Mouse (Mus musculus) hematopoietic stem cell, adult 5-6 weeks (primary cell): ENCODE data around the gene Unc5c. TPM values are rescaled to one million over a fixed set of nuclear protein-coding genes. Genes with fewer than 3 reads are reported as not detected.

Source experiments
- ATAC-seq, 2 experiments: fragments of 125-278 bp in 1 of 2; replicated peaks in 1 of 2; 2 replicates each; pipeline ENCODE4 v1.8.0; 2016 to 2017; ENCODE audit warnings: inconsistent platforms in 2 of 2, mild to moderate bottlenecking in 2 of 2, moderate number of reproducible peaks in 2 of 2, low read depth in 1 of 2, moderate TSS enrichment in 1 of 2; ENCODE audit not compliant: low FRiP score in 2 of 2, poor library complexity in 2 of 2, severe bottlenecking in 2 of 2, insufficient read depth in 1 of 2, low TSS enrichment in 1 of 2
- total RNA-seq: library from RNA; stranded (forward); fragments of 172-1452, 232-1000 nt; gene quantifications from 2 replicates; pipeline ENCODE4 v1.2.3, GENCODE M21; 2017

The Unc5c gene
- total RNA-seq, 1 experiment from 2014 or later: not detected

GRCm38 (mm10) chr3:141637900-141638299 is 172.9 kb downstream of the Unc5c start:
- no peak for ATAC-seq

DNA sequence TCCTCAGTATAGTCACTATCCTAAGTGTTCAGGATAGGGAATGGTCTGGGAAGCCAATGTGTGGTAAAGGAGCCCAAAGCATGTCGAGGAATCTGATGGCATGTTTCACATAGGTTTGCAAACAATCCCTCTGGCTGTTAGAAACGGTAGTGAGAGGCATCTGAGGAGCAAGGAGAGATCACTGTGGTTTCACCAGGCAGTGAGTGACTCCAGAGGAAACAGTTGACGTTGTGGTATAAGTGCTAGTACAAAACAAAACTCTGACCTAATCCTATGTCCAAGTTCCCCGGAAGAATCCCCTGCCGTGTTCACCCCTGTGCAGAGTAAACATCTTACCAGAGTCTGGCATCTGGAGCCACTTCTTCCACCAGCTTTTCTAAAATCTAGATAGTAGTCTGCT is 179.2 kb downstream of the Unc5c start:
- ATAC-seq: no peak

GRCm38 (mm10) chr3:141646588-141646987 is 181.6 kb downstream of the Unc5c start:
- ATAC-seq: no peak; a peak in 1 of 4 replicates

- ATAC-seq: no peak
Measured at GRCm38 (mm10) chr3:141650658-141651057, 185.6 kb downstream of the Unc5c start.

- ATAC-seq: no peak
Measured at GRCm38 (mm10) chr3:141653915-141654314, 188.9 kb downstream of the Unc5c start.

DNA sequence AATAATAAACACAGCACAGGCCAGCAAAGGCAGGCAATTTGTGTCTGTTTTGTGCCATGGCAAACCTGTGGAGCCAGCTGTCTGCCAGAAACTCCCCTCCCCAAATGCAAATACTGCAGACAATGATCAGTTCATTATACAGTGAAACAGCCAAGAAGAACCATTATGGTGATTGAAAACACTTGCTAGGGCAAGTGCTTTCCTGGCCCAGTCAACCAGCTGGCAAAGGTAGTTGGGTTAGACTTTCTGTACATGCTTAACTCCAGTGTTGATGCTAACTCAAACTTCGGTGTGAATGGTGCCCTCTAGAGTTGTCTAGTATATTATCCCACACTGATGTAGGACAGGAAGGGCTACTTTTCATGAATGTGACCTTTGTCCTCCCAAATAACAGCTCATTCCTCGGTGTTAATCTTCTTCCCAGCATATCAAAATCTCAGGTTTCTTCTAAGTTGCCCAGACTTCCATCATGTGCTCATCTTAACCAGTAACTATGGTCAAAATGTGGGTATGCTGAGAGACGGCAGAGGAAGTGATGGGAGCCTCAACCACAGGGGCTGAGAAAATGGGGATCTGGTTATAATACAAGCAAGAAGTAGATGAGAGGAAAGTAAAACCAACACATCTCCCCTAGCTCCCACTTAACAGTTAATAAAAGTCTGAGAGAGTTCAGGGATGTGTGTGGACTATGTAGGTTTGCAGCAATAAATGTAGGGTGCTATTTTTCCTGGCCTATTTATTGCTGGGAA is 194.2 kb downstream of the Unc5c start:
- no peak for ATAC-seq

GRCm38 (mm10) chr3:141660065-141661062 is 195.3 kb downstream of the Unc5c start:
- ATAC-seq: no peak

DNA sequence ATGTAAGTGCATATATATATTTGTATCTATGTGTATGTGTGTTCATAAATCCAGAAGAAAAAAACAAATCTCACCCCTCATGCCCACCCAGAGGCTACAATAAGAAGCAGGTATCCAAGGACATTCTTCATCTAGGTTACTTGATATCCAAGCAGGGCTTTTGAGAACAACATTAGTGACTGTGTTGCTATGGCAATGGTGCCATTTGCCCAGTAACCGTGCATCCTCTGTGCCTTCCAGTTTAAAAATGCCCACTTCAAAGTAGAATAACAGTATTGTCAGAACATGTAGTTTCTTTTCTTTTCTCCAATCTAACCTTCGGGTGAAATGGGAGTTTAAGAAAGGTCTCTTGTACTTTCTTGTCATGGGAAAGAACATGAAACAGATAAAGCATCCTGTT is 224.1 kb downstream of the Unc5c start:
- no peak for ATAC-seq

DNA sequence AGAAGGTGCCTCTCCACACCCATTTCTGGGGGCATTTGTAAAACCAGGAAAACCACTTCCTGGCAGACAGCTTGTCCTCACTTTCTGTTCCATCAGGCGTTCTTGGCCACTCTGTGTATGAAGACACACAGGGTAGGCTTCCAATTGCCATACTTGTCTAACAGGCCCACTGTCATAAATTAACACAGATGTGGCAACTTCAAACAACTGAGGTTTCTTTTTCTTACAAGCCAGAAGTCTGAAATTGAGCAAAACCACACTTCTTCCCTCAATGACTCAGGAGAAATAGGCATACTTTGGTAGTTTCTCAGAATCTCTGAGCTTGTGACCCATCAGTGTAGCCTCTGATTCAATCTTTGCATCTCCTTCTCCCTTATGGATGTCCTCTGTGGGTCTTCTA is 225.7 kb downstream of the Unc5c start:
- ATAC-seq: peak; percentile 74 to 84

DNA sequence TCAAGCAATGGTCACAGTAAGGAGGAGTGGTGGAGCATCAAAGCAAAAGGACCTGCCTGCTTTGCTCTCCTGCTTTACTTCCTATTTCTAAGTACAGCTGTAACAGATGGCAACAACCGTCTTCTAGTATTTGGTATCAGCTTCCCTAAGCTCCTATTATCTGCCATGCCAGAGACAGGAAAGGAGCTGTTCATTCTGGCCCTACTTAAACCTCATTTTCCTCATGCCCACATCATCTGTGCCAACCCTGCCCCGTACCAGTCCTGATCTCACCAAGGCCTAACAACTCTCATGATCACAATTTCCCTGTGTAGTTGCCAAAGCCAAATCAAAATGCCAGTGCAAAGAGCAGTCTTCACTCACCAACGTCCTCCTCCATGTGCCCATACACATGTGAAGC is 226.4 kb downstream of the Unc5c start:
- ATAC-seq: peak; percentile 73 to 88

- ATAC-seq: no peak
Measured at GRCm38 (mm10) chr3:141691846-141692245, 226.8 kb downstream of the Unc5c start.

DNA sequence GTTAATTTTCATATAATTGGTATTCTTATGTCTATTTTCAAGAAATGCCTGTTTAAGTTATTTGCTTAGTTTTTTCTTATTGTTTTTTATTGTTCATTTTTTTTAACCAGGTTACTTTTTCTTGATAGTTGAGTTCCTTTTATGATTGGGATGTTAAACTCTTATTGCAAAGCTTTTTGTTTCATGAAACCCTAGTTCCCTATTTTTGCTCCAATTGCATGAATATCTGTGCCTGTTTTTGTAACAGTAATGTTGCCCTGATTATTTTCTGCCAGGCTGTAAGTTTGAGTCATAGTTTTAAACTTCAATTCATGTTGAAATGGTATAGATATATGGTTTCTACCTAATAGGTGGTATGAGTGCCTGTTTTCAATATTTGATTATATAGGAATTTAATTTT is 234.2 kb downstream of the Unc5c start:
- ATAC-seq: no peak

DNA sequence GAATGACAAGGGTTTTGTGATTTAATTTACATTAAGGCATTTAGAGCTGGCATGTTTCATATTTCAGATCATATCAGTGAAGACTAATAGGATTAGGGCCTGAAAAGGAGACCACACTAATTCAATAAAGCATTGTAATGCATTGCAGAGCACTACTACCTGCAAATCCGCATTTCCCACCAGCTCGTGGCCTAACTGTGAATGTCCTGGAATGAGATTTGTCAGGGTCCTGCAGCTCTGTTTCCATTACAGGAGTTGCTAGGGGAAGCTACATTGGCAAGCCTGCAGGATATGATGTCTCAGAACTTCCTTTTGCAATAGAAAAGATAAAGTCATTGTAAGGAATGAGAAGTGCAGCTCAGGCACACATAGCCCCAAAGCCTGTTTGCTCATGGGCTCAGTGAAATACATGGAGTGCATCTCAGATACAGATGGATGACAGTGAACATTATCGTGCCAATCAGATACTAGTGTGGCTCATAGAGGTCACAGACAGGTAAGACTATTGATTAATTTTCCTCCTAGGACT is 236.4 kb downstream of the Unc5c start:
- peak; percentile 49 to 69; a peak in 3 of 4 replicates for ATAC-seq

DNA sequence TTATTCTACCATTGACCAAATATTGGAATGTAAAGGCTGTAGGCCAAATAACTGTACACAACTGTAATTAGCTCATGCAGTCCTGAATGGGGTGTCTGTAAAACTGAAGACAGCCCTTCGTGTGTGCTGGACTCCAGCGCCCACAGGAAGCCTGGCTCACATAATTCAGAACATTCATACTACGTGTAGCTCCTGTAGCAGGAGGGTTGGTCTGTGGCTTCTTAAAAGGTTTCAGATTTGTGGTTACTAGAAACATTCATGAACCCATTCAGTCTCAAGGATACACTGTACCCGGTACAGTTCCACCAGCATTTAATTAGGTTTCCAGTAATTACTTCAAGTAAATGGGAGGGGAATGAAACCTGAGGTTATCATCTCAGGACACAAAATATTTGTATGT is 246.6 kb downstream of the Unc5c start:
- 0 out of 4 replicates have a peak, but pooled peaks have one; percentile 39 to 62 for ATAC-seq

DNA sequence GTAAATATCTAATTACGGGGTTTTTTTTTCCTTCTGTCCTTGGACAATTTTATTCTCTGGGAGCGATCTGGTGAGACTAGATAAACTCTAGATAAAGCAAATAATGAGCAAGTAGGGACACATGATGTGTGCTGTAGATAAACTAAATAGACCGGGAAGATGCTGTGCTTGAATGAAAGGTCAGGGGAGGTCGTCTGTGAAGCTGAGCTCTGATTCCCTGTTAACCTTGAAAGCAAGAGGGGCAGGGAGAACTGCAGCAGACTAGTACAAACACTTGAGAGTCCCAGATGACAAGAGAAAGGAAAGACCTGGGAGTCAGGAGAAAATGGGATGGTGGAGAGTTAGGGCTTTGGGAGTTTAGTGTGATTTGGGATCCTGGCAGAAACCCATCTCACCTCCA is 251.4 kb downstream of the Unc5c start:
- ATAC-seq: no peak

DNA sequence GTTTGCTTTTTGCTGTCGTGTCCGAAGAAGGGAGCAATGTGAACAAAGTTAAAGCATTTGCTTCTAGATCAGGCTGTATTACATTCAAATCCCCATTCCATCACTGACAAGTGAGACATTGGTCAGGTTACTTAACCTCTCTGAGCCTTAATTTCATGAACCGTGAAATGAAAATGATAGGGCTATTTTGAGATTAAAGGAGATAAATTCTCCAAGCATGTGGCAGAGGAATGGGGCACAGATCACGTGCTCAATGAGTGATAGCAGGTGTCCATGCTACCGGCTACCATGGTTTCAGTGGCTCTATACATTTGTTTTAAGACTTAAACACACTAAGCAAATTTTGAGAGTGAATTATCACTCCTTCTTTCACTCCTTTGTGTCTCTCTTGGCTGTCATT is 254.0 kb downstream of the Unc5c start:
- ATAC-seq: no peak

GRCm38 (mm10) chr3:141724499-141724898 is 259.5 kb downstream of the Unc5c start:
- ATAC-seq: no peak

- no peak for ATAC-seq
Measured at GRCm38 (mm10) chr3:141725432-141725831, 260.4 kb downstream of the Unc5c start.
